Mouse (Mus musculus): ENCODE measurements around the gene Trim40.

- TF ChIP-seq CTCF (IDR thresholded peaks at IDR 0.05; ENCODE audit: low read depth) (no peak), EP300 (IDR thresholded peaks at IDR 0.05; ENCODE audit: low read depth) (no peak)
Measured at GRCm38 (mm10) chr17:36843696-36844095, 46.2 kb downstream of the Trim40 start.

Data from heart, postnatal 0 days (tissue).